Mouse (Mus musculus): ENCODE measurements around the gene Irf2bp1. TPM values are rescaled to one million over a fixed set of nuclear protein-coding genes. Genes with fewer than 3 reads are reported as not detected.

Irf2bp1 gene
- total RNA-seq, 2 experiments from 2014 or later = 56.9 to 60.8 TPM

DNA sequence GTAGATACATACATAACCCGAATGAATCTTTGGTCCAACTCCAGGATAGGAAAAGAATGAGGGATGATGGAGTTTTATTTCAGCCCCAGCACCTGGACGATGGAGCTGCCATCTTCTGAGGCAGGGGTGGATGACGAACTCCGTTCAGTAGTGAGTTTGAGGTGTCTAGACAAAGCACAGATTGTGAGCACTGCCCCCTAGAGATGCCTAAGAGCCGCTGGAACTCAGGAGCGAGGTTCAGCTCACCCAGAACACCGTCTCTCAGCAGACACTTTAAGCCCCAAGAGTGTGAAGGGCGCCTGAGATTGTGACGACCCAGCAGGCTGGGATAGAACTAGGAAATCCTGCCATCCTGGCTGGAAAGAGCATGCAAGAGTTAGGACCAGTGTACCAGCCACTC lies 5.0 kb upstream of the Irf2bp1 start:
- no peak for DNase-seq

DNA sequence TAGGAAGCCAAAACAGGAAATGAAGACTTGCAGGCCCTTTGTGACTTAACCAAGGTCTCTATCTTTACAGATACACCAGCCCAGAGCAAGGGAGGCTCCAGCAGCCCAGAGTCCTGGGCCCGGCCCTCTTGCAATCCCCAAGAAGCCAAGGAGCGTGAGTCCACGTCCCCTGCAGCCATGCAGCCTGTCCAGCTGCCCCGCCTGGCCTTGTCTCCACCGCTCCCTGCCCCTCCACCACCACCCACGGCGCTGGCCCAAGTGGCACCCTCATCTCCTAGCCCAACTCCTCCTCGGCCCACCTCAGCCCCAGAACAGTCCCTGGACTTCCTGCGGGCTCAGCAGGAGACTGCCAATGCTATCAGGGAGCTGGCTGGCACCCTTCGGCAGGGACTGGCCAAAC lies 3.4 kb upstream of the Irf2bp1 start:
- intact Hi-C loops (cut with DNase I) = loop anchor here (10.0 kb wide), 1 partner anchor 106 kb away; no protein-coding TSS in a partner anchor
- DNase-seq = no peak

More for the DNA sequence above, 5.0 kb upstream of the Irf2bp1 start:
- intact Hi-C loops (cut with DNase I) = no loop called here

DNA sequence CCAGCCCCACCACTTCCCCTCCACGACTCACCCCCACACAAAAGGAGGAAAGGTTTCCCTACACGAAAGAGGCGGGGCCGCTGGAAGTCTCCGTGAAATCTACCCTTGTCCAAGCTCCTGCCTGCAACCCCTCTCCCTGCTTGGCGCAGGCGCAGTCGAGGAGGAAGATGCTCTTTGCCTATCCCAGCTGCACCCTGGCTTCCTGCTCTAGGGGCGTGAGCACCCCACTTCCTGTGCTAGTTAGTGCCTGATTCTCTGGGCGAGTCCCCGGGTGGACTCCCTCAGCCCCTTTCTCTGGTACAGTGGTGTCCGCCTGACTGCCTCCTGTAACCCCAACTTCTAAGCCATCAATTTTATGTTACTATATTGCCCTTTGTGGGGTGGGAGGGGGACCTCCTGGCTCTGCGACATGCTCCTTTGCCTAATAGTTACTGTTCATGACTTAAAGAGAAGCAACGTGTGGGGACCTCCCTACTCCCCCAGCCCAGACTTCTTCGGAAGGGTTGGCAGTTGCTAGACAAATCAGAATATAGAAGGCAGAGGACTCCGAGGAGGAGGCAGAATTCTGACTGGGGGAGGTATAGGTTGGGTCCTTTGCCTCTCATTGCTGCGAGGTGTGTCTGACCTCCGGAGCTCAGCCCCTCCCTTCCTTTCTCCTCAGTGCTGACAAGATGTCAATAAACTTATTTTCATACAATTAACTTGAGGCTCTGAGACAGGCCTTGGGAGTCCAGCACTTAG lies 2.6 kb upstream of the Irf2bp1 start:
- intact Hi-C loops (cut with DNase I) = loop anchor here (10.0 kb wide), 1 partner anchor 106 kb away; no protein-coding TSS in a partner anchor
- no peak for DNase-seq

DNA sequence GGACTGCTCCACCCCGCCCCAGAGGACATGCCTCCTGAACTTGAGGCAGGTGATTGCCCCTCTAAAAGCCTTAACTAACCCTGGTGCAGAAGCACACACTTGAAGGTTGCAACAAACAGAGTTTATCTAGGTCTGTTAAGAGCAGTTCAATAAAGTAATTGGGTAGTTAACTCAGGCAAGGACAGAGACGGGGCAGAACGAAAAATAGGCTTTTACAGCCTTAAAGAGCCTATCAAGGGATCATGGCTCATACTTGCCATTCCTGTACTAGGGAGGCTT lies 2.1 kb upstream of the Irf2bp1 start:
- intact Hi-C loops (cut with DNase I) = loop anchor here (10.0 kb wide), 1 partner anchor 107 kb away; no protein-coding TSS in a partner anchor

DNA sequence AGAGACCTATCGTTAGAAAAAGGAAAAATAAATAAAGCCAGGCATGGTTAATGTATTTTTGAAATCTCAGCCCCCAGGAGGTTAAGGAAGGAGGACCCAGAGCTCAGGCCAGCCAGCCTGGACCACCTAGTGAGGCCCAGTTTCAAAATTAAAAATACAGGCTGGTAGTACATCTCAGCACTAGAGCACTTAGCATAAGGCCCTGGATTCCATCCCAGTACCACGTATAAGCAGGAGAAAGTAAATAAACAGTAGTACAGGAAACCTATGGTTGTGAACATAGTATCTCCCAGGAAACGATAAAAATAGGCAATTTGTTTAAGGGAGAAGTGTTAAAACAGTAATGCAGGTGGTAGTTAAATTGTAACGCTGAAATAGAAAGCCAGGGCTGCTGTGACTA lies 1.7 kb upstream of the Irf2bp1 start:
- DNase-seq = no peak
- intact Hi-C loops (cut with DNase I) = loop anchor here (10.0 kb wide), 1 partner anchor 107 kb away; no protein-coding TSS in a partner anchor

More for the DNA sequence above, 2.1 kb upstream of the Irf2bp1 start:
- no peak for DNase-seq

DNA sequence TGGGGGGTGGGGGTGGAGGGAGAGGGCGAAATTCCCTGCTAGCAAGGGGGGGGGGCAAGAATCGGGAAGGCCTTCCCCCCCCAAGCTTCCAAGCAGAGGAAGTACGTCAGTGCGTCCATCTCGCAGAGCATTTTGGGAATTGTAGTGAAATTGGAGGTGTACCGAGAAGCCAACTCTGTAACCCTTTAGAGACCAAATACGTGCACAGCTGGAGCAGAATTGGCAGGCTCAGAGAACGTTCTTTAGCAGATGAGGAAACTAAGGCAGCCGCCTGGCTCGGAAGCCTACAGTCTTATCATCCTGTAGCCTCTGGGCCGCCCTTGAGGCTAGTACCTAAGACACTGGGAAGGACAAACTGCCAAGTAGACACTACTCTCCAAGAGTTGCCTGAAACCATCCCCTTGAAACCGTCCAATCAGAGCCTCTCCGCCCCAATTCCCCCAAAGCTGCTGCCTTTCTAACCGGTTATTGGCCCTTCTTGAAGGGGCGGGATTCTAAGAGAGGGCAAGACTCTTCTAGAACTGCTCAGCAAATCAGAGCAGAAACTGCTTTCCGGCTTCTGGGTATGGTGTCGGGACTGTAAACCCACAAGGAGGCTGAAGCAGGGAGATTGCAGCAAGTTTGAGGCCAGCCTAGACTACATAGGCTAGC lies 871 bp upstream of the Irf2bp1 start:
- DNase-seq = peak; percentile 68
- intact Hi-C loops (cut with DNase I) = loop anchor here (10.0 kb wide), 1 partner anchor 108 kb away; no protein-coding TSS in a partner anchor

DNA sequence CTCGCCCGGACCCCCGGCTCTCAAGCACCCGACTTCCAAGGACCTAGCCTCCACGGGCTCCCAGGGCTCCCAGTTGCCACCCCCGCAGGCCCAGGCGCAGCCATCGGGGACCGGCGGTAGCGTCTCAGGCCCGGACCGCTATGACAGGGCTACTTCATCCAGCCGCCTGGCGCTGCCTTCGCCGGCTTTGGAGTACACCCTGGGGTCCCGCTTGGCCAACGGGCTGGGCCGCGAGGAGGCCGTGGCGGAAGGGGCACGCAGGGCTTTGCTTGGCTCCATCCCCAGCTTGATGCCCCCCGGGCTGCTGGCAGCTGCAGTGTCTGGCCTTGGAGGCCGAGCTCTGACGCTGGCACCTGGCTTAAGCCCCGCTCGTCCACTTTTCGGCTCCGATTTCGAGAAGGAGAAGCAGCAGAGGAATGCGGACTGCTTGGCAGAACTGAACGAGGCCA lies 811 bp downstream of the Irf2bp1 start:
- peak; percentile 72 for DNase-seq
- intact Hi-C loops (cut with DNase I) = loop anchor here (10.0 kb wide), 1 partner anchor 110 kb away; no protein-coding TSS in a partner anchor

DNA sequence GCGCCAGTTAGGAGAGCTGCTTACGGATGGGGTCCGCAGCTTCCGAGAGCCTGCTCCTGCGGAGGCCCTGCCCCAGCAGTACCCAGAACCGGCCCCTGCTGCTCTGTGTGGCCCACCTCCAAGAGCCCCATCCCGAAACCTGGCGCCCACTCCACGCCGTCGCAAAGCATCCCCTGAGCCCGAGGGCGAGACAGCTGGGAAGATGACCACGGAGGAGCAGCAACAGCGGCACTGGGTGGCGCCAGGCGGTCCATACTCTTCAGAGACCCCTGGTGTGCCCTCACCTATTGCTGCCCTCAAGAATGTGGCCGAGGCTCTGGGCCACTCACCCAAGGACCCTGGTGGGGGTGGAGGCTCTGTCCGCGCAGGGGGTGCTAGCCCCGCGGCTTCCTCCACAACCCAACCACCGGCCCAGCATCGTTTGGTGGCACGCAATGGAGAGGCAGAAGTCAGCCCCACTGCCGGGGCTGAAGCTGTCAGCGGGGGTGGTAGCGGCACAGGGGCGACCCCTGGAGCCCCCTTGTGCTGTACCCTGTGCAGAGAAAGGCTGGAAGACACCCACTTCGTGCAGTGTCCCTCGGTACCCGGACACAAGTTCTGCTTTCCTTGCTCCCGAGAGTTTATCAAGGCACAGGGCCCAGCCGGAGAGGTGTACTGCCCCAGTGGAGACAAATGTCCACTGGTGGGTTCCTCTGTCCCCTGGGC lies 1.7 kb downstream of the Irf2bp1 start:
- intact Hi-C loops (cut with DNase I) = loop anchor here (10.0 kb wide), 1 partner anchor 111 kb away; no protein-coding TSS in a partner anchor
- no peak for DNase-seq

DNA sequence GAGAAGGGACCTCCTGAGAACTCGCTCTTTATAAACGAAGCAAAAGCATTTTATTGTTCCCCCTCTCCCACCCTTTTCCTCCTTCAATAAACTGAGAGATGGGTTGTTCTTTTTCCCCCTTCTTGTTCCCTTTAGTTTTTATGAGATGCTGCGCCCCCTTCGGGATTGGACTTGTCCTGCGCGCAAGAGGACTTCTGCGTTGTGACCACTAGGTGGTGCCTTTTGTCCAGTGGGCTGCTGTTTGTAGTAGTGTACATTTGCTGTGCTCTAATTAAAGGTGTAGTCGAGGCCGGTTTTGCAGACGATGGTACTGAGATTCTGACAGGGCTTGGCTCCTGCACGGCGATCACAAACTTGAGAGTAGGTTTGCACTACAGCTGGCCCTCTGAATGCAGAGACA lies 2.6 kb downstream of the Irf2bp1 start:
- intact Hi-C loops (cut with DNase I) = loop anchor here (10.0 kb wide), 1 partner anchor 112 kb away; no protein-coding TSS in a partner anchor
- peak; percentile 89 for DNase-seq

DNA sequence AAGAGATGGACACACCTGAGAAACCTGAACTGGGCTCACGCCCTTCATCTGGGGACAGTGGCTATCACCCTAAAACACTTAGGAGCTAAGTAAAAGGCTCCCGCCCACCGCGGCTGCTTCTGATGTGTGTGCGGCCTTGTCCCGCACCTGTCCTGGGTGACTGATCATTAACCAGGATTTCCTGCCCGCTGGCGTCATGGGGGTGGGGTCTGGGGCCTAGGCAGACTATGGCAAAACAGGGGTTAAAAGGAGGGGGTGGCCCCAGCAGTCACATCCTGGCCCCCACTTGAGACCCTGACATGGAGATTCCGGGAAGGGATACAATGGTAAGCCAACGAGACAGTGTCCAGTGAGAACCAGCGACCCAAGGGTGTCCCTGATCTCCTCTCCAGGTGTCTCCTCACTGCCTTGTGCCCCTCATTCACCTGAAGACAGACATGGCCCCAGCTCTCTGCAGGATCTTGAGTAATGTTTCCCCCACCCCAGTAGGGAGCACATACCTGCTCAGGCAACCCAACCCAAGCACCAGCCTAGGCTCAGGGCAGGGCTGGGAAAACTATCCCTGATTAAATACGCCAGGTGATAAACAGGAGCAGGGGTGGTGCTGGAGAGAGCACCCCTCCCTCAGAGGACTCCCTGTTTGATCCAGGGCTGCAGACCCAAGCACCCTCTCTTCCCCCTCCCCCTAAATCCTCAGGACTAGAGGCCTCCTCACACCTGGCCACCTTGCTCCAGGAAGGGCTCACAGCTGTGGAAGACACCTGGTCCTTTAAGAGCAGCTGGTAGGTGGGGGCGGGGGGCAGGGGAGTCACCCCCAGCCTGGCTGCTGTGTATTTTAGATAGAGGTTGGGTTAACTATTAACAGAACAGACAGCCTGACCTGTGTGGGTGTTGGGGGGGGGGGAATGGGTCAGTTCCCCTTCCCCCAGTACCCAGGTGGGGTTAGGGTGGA lies 3.5 kb downstream of the Irf2bp1 start:
- no peak for DNase-seq
- intact Hi-C loops (cut with DNase I) = loop anchor here (10.0 kb wide), 1 partner anchor 113 kb away; no protein-coding TSS in a partner anchor

DNA sequence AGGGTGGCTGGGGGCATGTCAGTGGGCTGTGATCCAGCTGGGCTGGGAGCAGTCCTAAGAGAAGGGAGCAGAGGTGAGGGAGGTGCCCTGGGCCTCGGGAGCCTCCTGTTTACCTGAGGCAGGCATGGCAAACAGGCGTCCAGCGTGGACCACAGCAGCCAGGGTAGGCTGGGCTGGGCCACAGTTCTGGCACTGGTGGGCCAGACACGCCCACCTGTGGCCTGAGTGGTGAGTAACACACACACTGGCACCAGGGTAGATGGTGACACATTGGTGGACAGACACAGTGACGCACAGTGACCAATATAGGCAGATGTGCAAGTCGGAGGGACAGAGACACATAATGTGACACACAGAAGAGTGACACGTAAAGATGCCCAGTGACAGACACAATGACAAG lies 6.7 kb downstream of the Irf2bp1 start:
- no peak for DNase-seq
- intact Hi-C loops (cut with DNase I) = no loop called here

DNA sequence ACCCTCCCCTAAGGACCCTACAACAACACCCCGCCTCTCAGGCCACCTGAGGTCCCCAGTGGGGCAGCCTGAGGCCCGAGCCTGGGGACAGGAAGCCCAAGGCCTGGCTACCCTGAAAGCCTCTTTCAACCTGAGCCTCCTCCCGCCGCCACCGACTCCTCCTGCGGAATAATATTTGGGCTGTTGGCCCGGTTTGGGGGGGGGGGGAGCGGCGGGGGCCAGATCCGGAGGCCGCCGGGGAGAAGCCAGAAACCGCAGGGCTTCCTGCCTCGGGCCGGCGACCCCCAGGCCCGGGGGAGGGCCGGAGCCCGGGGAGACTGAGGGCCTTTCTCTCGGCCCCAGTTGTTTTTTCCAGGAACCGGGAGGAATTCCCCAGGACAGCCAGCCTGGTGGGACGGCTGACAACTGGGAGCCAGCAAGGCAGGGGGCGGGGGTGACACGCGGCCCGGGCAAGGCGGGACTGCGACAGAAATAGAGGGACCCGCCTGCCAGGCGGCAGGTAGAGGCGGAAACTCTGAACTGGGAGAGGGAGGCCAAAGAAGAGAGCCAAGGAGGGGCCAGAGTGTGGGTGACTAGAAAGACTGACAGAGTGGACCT lies 8.3 kb downstream of the Irf2bp1 start:
- intact Hi-C loops (cut with DNase I) = no loop called here
- no peak for DNase-seq

DNA sequence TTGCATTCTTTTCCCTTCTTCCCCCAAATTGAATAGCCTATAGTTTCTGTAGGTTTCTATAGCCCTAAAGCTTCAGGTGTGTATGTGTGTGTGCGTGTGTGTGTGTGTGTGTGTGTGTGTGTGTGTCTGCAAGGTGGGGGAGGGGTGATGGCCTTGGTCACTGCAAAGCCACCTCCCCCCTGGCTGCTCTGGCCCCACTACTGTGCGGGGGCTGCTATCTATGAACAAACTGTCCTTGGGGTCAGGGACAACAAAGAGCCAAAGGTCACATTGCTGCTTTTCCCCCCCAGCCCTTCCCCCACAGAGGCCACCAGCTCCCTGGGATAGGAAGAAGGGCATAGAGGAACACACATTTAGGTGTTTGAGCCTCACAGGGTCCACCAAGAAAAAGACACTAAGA lies 9.0 kb downstream of the Irf2bp1 start:
- DNase-seq = no peak
- intact Hi-C loops (cut with DNase I) = no loop called here

DNA sequence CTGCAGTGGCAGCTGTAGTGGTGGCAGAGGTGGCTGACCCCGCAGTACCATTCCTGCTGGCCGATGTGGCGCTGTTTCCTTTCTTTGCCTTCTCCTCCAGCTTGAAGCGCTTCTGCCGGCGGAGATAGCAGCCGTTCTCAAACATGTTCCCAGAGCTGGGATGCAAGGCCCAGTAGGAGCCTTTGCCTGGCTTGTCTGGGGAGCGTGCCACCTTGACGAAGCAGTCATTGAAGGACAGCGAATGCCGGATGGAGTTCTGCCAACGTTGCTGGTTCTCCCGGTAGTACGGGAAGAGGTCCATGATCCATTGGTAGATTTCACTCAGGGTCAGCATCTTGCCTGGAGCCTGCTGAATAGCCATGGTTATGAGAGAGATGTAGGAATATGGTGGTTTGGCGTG lies 10.6 kb downstream of the Irf2bp1 start:
- intact Hi-C loops (cut with DNase I) = no loop called here
- no peak for DNase-seq

DNA sequence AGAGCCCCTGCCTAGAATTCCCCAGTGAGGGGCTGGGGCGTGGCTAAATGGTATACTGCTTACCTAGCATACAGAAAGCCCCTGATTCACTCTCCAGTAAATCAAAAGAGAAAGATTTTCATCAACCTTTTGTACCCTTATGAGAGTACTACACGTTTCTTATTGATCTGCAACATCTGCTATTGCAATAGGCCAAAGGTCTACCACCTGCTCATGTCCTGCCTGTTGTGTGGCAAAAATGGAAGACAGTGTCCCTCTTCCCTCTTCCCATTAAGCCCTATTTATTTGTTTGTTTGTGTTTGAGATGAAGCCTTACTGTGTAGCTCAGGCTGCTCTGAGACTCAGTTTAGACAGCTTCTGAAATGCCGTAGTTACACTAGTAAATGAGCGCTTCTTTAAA lies 12.2 kb downstream of the Irf2bp1 start:
- no peak for DNase-seq
- intact Hi-C loops (cut with DNase I) = no loop called here

DNA sequence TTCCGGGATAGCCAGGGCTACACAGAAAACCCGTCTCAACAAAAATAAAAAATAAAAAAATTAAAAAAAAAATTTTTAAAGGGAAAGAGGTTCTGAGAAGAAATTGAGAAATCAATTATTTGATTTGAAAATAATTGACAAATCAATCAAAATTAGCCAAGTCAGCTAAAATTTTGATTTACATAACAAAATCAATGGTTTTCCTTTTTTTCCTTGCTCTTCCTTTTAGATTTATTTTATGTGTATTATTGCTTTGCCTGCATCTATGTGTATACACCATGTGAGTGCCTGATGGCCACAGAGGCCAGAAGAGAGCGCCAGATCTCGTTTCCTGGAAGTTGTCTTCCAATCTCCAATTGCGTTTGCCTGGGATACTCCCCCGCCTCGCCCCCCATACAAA lies 14.1 kb downstream of the Irf2bp1 start:
- intact Hi-C loops (cut with DNase I) = no loop called here
- DNase-seq = no peak

DNA sequence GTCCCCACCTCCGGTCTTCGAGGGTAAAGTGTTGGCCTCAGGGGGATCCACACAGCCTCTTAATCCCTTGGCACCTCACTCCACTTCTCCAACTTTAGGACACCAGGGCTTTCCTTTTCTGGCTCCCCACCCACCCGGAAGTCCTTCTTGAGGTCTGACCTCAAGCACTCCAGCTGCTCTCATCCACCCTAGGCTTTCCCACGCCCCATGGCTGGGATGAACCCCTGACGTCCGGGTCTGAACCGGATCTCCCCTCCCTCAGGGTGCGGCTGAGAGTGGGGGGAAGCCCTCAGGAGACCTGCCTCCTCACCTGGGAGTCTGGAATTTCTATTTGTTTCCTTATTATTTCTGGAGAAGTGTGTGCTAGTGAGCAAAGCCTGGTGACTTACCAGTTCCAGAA lies 17.2 kb downstream of the Irf2bp1 start:
- no peak for DNase-seq
- intact Hi-C loops (cut with DNase I) = no loop called here

DNA sequence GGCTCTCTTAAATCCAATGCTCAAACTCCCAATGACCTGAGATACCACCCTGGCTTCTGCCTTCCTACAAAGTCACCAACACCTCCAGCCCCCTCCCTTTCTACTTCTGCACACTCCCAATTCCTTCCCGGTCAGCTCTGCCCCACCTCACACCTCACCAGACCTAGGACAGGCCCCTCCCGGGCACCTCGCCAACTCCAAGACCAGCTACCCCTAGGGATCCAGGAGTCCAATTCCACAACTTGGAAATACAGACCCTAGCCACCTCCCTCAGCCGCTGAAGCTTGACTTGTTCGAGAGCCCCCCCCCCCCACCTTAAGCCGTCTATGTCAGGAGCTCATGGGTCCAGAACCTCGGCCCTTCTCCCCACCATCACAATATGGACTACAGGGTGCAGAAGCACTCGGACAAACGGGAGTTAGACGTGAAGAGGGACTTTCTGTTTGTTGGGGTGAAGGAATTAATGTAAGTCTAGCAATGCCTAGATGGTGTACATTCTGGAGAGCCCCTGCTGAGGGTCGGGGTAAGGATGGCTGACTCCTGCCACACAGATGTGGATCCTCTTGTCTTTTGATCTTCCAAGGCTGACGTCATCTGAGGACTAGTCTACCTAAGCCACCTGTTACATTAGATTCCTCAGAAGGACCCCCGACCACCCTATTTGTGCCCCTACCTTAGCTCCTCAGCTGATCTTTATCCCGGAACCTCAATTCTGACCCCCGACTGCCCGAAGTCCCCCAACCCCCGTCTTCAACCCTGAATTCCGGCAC lies 18.5 kb downstream of the Irf2bp1 start:
- intact Hi-C loops (cut with DNase I) = no loop called here
- no peak for DNase-seq

DNA sequence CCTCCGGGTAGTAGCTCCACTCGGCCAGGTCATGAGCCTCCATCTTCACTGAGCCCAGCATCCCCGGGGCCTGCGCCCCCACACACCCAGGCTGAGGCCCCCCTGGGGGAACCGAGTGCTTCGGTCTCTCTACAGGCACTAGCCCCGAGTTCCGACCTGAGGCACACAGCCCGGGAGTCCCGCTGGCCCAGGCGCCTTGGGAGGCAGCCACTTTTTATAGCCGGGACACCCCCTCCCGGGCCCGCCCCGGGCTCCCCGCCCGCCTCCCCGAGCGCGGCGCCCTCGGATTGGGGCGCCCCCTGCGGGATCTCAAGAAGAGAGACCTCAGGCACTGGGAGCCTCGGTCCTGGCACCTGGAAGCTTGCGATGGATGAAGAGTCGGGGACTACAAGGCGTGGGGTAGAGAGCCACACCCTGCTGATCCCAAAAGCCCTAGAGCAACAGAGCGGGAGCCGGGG lies 19.5 kb downstream of the Irf2bp1 start, which contains the start of gene Foxa3:
Gene Foxa3, minus strand, starts transcription at position 182 of the 458 bp plus-strand sequence.
- intact Hi-C loops (cut with DNase I) = no loop called here
- no peak for DNase-seq
